Mouse (Mus musculus) kidney, embryonic 16.5 days (tissue): ENCODE measurements around the gene Mrpl20. TPM values are rescaled to one million over a fixed set of nuclear protein-coding genes. Genes with fewer than 3 reads are reported as not detected.
A peak's percentile ranks its signal among the peaks of the same experiment; 100 is the strongest.

ENCODE experiments used
- ATAC-seq: fragments of 200-750 bp; cut with Nextera tagmentation; 2 replicates; pipeline ENCODE4 v1.8.0; 2017; ENCODE audit warnings: moderate TSS enrichment; ENCODE audit not compliant: low FRiP score, low TSS enrichment
- H3K27ac ChIP-seq: fragments of 300-500 bp; sonication (generic); 2 replicates; pipeline ENCODE4 v1.5.1; 2014; ENCODE audit warnings: low read length
- H3K27me3 ChIP-seq: fragments of 300-500 bp; sonication (generic); 2 replicates; pipeline ENCODE4 v1.6.1; 2014; ENCODE audit warnings: low read length, control low read depth, mixed read lengths; ENCODE audit not compliant: insufficient read depth
- H3K36me3 ChIP-seq: fragments of 300-500 bp; sonication (generic); 2 replicates; pipeline ENCODE4 v1.6.1; 2014; ENCODE audit warnings: low read length, control low read depth, mixed read lengths; ENCODE audit not compliant: insufficient read depth
- H3K4me1 ChIP-seq: fragments of 300-500 bp; sonication (generic); 2 replicates; pipeline ENCODE4 v1.6.1; 2014; ENCODE audit warnings: low read length, control low read depth, mixed read lengths; ENCODE audit not compliant: insufficient read depth
- H3K4me2 ChIP-seq: fragments of 300-500 bp; sonication (generic); replicated peaks from 2 replicates; pipeline ENCODE4 v1.6.1; 2014; ENCODE audit warnings: low read depth, low read length
- H3K4me3 ChIP-seq: fragments of 300-500 bp; sonication (generic); 2 replicates; pipeline ENCODE4 v1.5.1; 2014; ENCODE audit warnings: mild to moderate bottlenecking, low read length
- H3K9ac ChIP-seq: fragments of 300-500 bp; sonication (generic); replicated peaks from 2 replicates; pipeline ENCODE4 v1.6.1; 2014; ENCODE audit warnings: low read length
- H3K9me3 ChIP-seq: fragments of 300-500 bp; sonication (generic); 2 replicates; pipeline ENCODE4 v1.6.1; 2016; ENCODE audit warnings: low read length, control low read depth
- WGBS: fragments of 180-500 bp; shearing (Covaris S2); extraction: QIAGEN DNeasy Blood & Tissue Kit; methylation state at CpG from one replicate; pipeline ENCODE4 v1.1.7; 2014; 5-methylcytosine and 5-hydroxymethylcytosine counted together
- polyA plus RNA-seq: library from polyadenylated mRNA; unstranded; fragments of >200 nt; fragmentation: Nextera tagmentation; extraction: Ambion mirVana; gene quantifications from 2 replicates; pipeline ENCODE4 v1.2.1, GENCODE M21; 2015

Mrpl20 gene
- polyA plus RNA-seq, 1 experiment from 2014 or later = 209 TPM

DNA sequence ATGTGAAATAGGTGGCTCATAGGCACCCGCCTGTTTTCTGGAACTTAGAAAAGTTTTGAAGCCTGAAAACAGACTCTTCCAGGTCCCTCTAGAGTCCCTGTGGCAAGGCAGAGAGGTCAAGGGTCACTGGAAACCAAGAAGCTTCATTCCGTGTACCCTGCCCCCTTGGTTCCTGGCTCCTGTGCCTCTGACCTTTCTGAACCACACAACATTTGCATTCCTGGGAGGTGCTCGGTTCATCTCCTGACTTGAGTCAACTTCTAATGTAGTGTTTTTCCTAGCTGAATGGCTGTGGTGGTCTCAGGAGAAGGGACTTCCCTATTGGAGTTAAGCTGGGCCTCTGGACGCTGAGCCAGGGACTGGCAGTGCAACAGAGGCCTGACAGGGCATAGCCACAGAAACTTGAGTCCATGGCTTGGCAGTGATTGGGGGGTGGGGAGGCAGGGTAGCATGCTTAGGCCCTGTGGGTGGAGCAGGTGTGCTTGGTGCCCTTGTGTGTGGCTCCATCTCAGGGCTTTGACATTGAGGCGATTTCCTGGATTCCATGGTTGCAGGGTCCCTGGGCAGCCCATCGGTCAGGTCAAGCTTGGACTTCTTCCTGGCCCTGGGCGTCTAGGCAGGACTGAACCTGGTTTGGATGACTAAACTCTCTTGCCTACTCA lies 45.9 kb downstream of the Mrpl20 start:
- H3K27ac ChIP-seq = peak overlapping the region; percentile 73; the same call in 1 of the 2 replicates
- ATAC-seq = no peak
- no peaks in the 10 kb centered on the region for H3K9me3 ChIP-seq
- peaks cover 3% of the 10 kb centered on the region for H3K36me3 ChIP-seq
- peak overlapping the region; percentile 60 for H3K4me3 ChIP-seq
- 59% methylated on average over 7 of the region's 7 CpGs for WGBS
- H3K4me2 ChIP-seq = peak overlapping the region; percentile 83
- peak overlapping the region; percentile 91 for H3K9ac ChIP-seq
- H3K4me1 ChIP-seq = peaks cover 23% of the 10 kb centered on the region
- no peaks in the 10 kb centered on the region for H3K27me3 ChIP-seq

- 0 out of 2 replicates have a peak overlapping the region, but pooled peaks have one; percentile 83 for H3K4me2 ChIP-seq
- ATAC-seq = no peak
- no peaks in the 10 kb centered on the region for H3K9me3 ChIP-seq
- H3K9ac ChIP-seq = no peak overlapping the region
- H3K36me3 ChIP-seq = peaks cover 8% of the 10 kb centered on the region; the same call in 1 of the 2 replicates
- peaks cover 23% of the 10 kb centered on the region for H3K4me1 ChIP-seq
- H3K27me3 ChIP-seq = no peaks in the 10 kb centered on the region
- 91% methylated on average over 2 of the region's 2 CpGs for WGBS
- H3K27ac ChIP-seq = no peak overlapping the region
- H3K4me3 ChIP-seq = no peak overlapping the region
These were observed 46.7 kb downstream of the Mrpl20 start for GRCm38 (mm10) chr4:155849391-155849790.

GRCm38 (mm10) chr4:155849792-155850451 lies 47.2 kb downstream of the Mrpl20 start:
- Histone ChIP-seq H3K36me3 (peaks cover 13% of the 10 kb centered on the region), H3K4me1 (peaks cover 23% of the 10 kb centered on the region), H3K9ac (no peak overlapping the region), H3K27ac (no peak overlapping the region), H3K4me2 (no peak overlapping the region), H3K27me3 (no peaks in the 10 kb centered on the region), H3K9me3 (no peaks in the 10 kb centered on the region), H3K4me3 (no peak overlapping the region)
- no peak for ATAC-seq
- WGBS = 88% methylated on average over 3 of the region's 3 CpGs

GRCm38 (mm10) chr4:155851368-155851767 lies 48.7 kb downstream of the Mrpl20 start:
- Histone ChIP-seq H3K27me3 (no peaks in the 10 kb centered on the region), H3K4me3 (no peak overlapping the region), H3K4me1 (peaks cover 23% of the 10 kb centered on the region), H3K9ac (no peak overlapping the region), H3K9me3 (no peaks in the 10 kb centered on the region), H3K4me2 (no peak overlapping the region), H3K27ac (no peak overlapping the region), H3K36me3 (peaks cover 28% of the 10 kb centered on the region)
- 90% methylated on average over 3 of the region's 3 CpGs for WGBS
- no peak for ATAC-seq

GRCm38 (mm10) chr4:155851951-155852411 lies 49.3 kb downstream of the Mrpl20 start:
- Histone ChIP-seq H3K9ac (no peak overlapping the region), H3K36me3 (peaks cover 33% of the 10 kb centered on the region), H3K9me3 (no peaks in the 10 kb centered on the region), H3K4me2 (no peak overlapping the region), H3K4me3 (no peak overlapping the region), H3K4me1 (peaks cover 17% of the 10 kb centered on the region), H3K27ac (no peak overlapping the region), H3K27me3 (no peaks in the 10 kb centered on the region)
- WGBS = 76% methylated on average over 2 of the region's 2 CpGs
- ATAC-seq = no peak

DNA sequence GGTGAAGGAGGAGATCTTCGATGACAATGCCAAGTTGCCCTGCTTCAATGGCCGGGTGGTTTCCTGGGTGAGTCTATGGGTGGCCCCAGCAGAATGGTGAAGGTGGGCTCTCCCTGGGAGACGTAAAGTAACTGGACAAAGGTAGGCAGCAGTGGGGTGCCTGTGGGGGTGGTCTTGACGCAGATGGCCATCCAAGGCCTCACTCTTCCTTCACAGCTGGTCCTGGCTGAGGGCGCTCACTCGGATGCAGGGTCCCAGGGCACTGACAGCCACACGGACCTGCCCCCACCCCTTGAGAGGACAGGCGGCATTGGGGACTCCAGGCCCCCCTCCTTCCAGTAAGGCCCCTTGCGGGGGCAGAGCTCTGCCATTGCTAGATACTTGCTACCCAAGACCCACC lies 50.7 kb downstream of the Mrpl20 start:
- 89% methylated on average over 9 of the region's 9 CpGs for WGBS
- no peak for ATAC-seq
- H3K36me3 ChIP-seq = peaks cover 45% of the 10 kb centered on the region

DNA sequence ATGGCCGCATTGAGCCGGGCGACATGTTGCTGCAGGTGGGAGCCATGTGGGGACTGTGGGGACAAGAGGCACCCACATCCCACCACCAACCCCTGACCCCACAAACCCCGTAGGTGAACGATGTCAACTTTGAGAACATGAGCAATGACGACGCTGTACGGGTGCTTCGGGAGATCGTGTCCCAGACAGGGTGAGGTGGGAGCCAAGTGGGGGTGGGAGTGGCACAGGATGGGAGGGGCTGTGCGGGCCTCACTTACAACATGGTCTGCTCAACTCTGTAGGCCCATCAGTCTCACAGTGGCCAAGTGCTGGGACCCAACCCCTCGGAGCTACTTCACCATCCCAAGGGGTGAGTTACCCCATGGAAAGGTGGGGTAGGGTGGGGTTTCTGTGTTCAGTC lies 52.3 kb downstream of the Mrpl20 start:
- no peak for ATAC-seq
- H3K4me2 ChIP-seq = no peak overlapping the region
- no peak overlapping the region for H3K27ac ChIP-seq
- H3K36me3 ChIP-seq = peaks cover 52% of the 10 kb centered on the region
- no peak overlapping the region for H3K9ac ChIP-seq
- no peaks in the 10 kb centered on the region for H3K27me3 ChIP-seq
- H3K4me3 ChIP-seq = no peak overlapping the region
- H3K9me3 ChIP-seq = no peaks in the 10 kb centered on the region
- no peaks in the 10 kb centered on the region for H3K4me1 ChIP-seq
- 95% methylated on average over 12 of the region's 12 CpGs for WGBS

More for the DNA sequence above, 50.7 kb downstream of the Mrpl20 start:
- Histone ChIP-seq H3K4me1 (peaks cover 10% of the 10 kb centered on the region), H3K9ac (no peak overlapping the region), H3K27me3 (no peaks in the 10 kb centered on the region), H3K27ac (no peak overlapping the region), H3K4me2 (no peak overlapping the region), H3K9me3 (no peaks in the 10 kb centered on the region), H3K4me3 (no peak overlapping the region)

DNA sequence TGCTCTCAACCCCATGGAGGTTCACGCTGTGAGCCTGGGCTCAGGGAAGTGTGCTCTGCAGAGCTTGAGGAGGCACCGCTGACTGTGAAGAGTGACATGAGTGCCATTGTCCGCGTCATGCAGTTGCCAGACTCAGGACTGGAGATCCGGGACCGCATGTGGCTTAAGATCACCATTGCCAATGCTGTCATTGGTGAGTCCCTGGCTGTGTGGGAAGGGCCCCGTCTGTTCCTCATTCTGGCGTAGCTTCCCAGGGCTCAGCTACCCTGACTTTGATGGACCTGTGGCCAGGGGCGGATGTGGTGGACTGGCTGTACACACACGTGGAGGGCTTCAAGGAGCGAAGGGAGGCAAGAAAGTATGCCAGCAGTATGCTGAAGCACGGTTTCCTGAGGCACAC lies 53.4 kb downstream of the Mrpl20 start:
- Histone ChIP-seq H3K27me3 (no peaks in the 10 kb centered on the region), H3K36me3 (peaks cover 52% of the 10 kb centered on the region), H3K4me1 (no peaks in the 10 kb centered on the region), H3K27ac (no peak overlapping the region), H3K9me3 (no peaks in the 10 kb centered on the region), H3K9ac (no peak overlapping the region), H3K4me3 (no peak overlapping the region), H3K4me2 (no peak overlapping the region)
- WGBS = 93% methylated on average over 12 of the region's 12 CpGs
- no peak for ATAC-seq

DNA sequence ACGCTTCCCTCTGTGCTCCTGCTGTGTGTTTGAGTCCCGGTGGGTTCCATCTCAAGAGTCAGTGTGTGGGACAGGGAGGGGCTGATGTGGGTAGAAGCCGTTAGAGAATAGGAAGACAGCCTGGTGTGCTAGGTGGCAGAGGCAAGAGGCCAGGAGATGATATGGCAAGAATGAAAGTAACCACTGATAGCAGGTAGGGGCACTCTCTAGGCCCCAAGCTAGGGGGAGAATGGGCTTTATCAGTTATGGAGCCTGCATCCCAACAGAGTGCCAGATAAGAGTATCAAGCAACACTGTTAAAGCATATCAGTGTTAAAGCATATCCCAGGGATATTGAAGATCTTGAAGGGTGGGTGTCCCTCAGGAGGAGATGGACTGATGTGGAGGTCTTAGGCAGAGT lies 54.2 kb downstream of the Mrpl20 start:
- Histone ChIP-seq H3K36me3 (peaks cover 55% of the 10 kb centered on the region), H3K9ac (no peak overlapping the region), H3K9me3 (no peaks in the 10 kb centered on the region), H3K4me2 (no peak overlapping the region), H3K27ac (no peak overlapping the region), H3K27me3 (no peaks in the 10 kb centered on the region), H3K4me1 (no peaks in the 10 kb centered on the region), H3K4me3 (no peak overlapping the region)
- WGBS = 75% methylated on average over 3 of the region's 3 CpGs
- no peak for ATAC-seq

DNA sequence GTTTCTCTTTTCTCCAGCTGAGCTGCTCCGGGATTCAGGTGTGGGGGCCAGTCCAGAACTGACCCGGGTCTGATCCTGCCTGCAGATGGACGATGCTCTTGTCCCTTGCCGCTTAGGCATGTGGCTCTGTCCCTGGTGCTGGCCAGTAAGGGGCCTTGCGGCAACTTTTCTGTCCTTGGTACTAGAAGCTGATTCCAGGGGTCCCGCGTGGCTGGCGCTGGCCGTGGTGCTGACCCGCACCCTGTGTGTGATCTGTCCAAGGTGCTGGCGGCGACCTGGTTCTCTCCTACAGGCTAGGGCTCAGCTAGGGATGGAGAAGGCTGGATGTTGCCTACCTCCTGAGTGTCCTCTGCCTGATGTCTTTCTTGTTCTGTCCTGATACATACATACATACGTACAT lies 56.6 kb downstream of the Mrpl20 start:
- H3K4me1 ChIP-seq = no peaks in the 10 kb centered on the region

More for the DNA sequence above, 56.6 kb downstream of the Mrpl20 start:
- Histone ChIP-seq H3K4me2 (no peak overlapping the region), H3K36me3 (peaks cover 48% of the 10 kb centered on the region), H3K4me3 (no peak overlapping the region), H3K9ac (no peak overlapping the region), H3K27ac (no peak overlapping the region), H3K27me3 (no peaks in the 10 kb centered on the region), H3K9me3 (no peaks in the 10 kb centered on the region)
- ATAC-seq = peak; percentile 62
- 15% methylated on average over 13 of the region's 13 CpGs for WGBS
